Mouse (Mus musculus) megakaryocyte, embryonic 14.5 days (primary cell): ENCODE data around the gene Elof1.

Source experiments
- FLI1 ChIP-seq: IDR thresholded peaks from 2 replicates; pipeline ENCODE4 v1.6.1; 2012; ENCODE audit warnings: low read length, inconsistent platforms, mixed read lengths
- GATA1 ChIP-seq: IDR thresholded peaks from 3 replicates; pipeline ENCODE4 v1.6.1; 2012; ENCODE audit warnings: mixed read lengths, low read length, inconsistent platforms, borderline replicate concordance

DNA sequence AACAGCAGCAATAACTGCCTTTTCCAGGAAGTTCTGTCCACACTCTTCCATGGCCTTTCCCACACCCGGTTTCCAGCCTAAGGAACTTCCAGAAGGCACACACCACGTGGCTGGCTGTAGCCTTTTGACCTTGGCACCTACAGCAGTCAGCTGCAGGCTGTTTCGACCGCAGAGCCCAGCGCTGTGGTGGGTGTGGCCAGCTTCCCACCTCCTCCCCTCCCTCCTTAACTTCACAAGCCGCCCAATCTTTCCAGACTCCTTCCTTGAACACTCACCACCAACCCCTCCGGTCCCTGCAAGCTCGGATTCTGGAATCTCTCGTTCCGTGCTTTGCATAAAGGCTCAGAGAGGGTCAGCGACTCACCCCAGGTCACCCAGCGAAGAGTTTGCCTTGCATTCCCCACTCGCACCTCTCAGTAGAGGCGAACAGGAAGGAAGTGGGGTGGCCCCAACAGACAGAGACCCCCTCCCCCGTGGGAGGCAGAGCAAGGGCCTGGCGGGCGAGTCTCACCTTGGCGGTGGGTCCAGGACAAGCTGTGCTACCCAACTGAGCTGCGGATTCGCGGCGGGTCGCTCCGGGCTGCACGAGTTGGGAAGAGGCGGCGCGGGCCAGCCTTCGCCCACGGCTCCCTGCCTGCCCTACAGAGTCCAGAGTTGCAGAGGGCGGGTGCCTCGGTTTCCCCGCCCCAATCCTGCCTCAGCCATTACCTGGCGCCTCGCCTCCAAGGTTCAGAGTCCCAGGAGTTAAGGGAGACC, 14.4 kb upstream of the Elof1 start:
- no peak for TF ChIP-seq GATA1
- no peak for TF ChIP-seq FLI1
